Mouse (Mus musculus) lung, embryonic 15.5 days (tissue): ENCODE measurements around the gene Slc2a4. TPM values are rescaled to one million over a fixed set of nuclear protein-coding genes. Genes with fewer than 3 reads are reported as not detected.
"Not testable (repeated sequence)": the region's sequence is repeated elsewhere in the genome, so short reads cannot be mapped to it uniquely, and the experiment has no call there.

Experiments
- ATAC-seq: fragments of 200-750 bp; cut with Nextera tagmentation; 2 replicates; pipeline ENCODE4 v1.8.0; 2017; ENCODE audit warnings: moderate number of reproducible peaks, borderline replicate concordance; ENCODE audit not compliant: low FRiP score, low TSS enrichment; ENCODE audit errors: extremely low read depth
- H3K27ac ChIP-seq: fragments of 300-500 bp; sonication (generic); 2 replicates; pipeline ENCODE4 v1.5.1; 2015; ENCODE audit warnings: moderate library complexity, mild to moderate bottlenecking, inconsistent platforms
- H3K27me3 ChIP-seq: fragments of 300-500 bp; sonication (generic); 2 replicates; pipeline ENCODE4 v1.6.1; 2015; ENCODE audit warnings: inconsistent platforms
- H3K36me3 ChIP-seq: fragments of 300-500 bp; sonication (generic); 2 replicates; pipeline ENCODE4 v1.6.1; 2015; ENCODE audit warnings: inconsistent platforms
- H3K4me1 ChIP-seq: fragments of 300-500 bp; sonication (generic); 2 replicates; pipeline ENCODE4 v1.6.1; 2015; ENCODE audit warnings: inconsistent platforms
- H3K4me2 ChIP-seq: fragments of 300-500 bp; sonication (generic); 2 replicates; pipeline ENCODE4 v1.6.1; 2015; ENCODE audit warnings: inconsistent platforms, mild to moderate bottlenecking, moderate library complexity
- H3K4me3 ChIP-seq: fragments of 300-500 bp; sonication (generic); 2 replicates; pipeline ENCODE4 v1.5.1; 2015; ENCODE audit warnings: mild to moderate bottlenecking, inconsistent platforms
- H3K9ac ChIP-seq: fragments of 300-500 bp; sonication (generic); 2 replicates; pipeline ENCODE4 v1.6.1; 2015; ENCODE audit warnings: inconsistent platforms
- H3K9me3 ChIP-seq: fragments of 300-500 bp; sonication (generic); 2 replicates; pipeline ENCODE4 v1.6.1; 2016; ENCODE audit warnings: inconsistent platforms
- WGBS: fragments of 180-500 bp; shearing (Covaris S2); methylation state at CpG from one replicate; pipeline ENCODE4 v1.1.7; 2015; 5-methylcytosine and 5-hydroxymethylcytosine counted together
- polyA plus RNA-seq: library from polyadenylated mRNA; unstranded; fragments of >200 nt; fragmentation: Nextera tagmentation; extraction: Ambion mirVana; gene quantifications from 2 replicates; pipeline ENCODE4 v1.2.1, GENCODE M21; 2015

Gene Slc2a4
- polyA plus RNA-seq, 1 experiment from 2014 or later: 18.0 TPM

DNA sequence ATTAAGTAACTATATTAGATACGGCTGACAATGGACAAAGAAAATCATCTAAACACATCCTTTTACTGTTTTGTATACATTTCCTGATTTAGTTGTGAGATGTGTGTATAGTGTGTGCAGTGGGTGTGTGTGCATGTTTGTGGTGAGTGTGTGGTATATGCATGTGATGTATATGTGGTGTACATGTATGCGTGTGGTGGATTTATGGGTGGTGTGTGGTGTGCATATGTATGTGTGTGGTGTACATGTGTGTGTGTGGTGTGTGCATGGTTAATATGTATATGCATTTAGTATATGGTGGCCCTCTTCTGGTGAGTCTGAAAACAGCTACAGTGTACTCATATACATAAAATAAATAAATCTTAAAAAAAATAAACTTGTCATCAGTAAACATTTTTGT is 20.5 kb downstream of the Slc2a4 start:
- no peak overlapping the region for H3K9ac ChIP-seq
- no peak overlapping the region for H3K4me3 ChIP-seq
- H3K9me3 ChIP-seq: no peaks in the 10 kb centered on the region
- no peaks in the 10 kb centered on the region for H3K27me3 ChIP-seq
- no peak for ATAC-seq
- peaks cover 5% of the 10 kb centered on the region; the same call in 1 of the 2 replicates for H3K4me1 ChIP-seq
- H3K4me2 ChIP-seq: no peak overlapping the region
- 92% methylated on average over 2 of the region's 2 CpGs for WGBS
- H3K36me3 ChIP-seq: no peaks in the 10 kb centered on the region
- H3K27ac ChIP-seq: no peak overlapping the region

- Histone ChIP-seq H3K9me3 (no peaks in the 10 kb centered on the region), H3K9ac (0 out of 2 replicates have a peak overlapping the region, but pooled peaks have one; percentile 57), H3K4me2 (peak overlapping the region; percentile 53; the same call in 1 of the 2 replicates), H3K27ac (peak overlapping the region; percentile 98; the same call in 1 of the 2 replicates), H3K4me3 (no peak overlapping the region), H3K36me3 (peaks cover 14% of the 10 kb centered on the region), H3K4me1 (peaks cover 21% of the 10 kb centered on the region), H3K27me3 (no peaks in the 10 kb centered on the region)
- WGBS: 61% methylated on average over 3 of the region's 3 CpGs
- no peak for ATAC-seq
Observed at GRCm38 (mm10) chr11:69922796-69923195, 25.2 kb downstream of the Slc2a4 start.

DNA sequence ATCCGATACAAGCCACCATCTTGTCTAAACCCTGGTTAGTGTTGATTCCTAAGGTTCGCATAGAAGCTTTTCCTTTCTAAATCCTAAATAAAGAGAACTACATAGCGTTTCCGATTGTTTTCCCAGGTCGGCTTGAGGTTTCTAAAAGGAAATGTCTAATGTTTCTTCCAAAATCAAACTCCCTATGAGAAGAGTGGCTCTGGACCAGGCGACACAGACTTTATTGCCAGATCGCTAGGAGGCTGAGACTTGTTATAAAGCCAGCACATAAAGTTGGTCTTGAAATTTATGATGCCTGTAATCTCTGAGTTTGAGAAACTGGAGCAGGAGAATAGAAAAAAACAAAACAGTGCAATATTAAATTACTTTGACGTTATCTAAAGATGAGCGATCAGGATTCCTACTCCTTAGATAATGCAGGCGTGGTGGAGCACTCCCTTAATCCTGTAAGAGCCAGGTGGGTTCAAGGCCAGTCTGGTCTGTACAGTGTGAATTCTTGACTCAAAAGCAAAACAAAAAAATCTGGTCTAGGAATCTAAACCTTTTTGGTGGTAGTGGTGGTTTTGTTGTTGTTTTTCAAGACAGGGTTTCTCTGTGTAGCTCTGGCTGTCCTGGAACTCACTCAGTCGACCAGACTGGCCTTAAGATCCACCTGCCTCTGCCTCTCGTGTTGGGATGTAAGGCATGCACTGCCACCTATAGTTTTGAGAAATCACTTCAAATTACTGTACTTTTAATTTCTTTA is 25.8 kb downstream of the Slc2a4 start:
- 2% methylated on average over 12 of the region's 12 CpGs for WGBS
- Histone ChIP-seq H3K27me3 (no peaks in the 10 kb centered on the region), H3K4me2 (peak overlapping the region; percentile 53), H3K4me3 (peak overlapping the region; percentile 93), H3K9me3 (no peaks in the 10 kb centered on the region), H3K4me1 (peaks cover 21% of the 10 kb centered on the region), H3K9ac (peak overlapping the region; percentile 57), H3K36me3 (peaks cover 20% of the 10 kb centered on the region), H3K27ac (peak overlapping the region; percentile 98)
- no peak for ATAC-seq

DNA sequence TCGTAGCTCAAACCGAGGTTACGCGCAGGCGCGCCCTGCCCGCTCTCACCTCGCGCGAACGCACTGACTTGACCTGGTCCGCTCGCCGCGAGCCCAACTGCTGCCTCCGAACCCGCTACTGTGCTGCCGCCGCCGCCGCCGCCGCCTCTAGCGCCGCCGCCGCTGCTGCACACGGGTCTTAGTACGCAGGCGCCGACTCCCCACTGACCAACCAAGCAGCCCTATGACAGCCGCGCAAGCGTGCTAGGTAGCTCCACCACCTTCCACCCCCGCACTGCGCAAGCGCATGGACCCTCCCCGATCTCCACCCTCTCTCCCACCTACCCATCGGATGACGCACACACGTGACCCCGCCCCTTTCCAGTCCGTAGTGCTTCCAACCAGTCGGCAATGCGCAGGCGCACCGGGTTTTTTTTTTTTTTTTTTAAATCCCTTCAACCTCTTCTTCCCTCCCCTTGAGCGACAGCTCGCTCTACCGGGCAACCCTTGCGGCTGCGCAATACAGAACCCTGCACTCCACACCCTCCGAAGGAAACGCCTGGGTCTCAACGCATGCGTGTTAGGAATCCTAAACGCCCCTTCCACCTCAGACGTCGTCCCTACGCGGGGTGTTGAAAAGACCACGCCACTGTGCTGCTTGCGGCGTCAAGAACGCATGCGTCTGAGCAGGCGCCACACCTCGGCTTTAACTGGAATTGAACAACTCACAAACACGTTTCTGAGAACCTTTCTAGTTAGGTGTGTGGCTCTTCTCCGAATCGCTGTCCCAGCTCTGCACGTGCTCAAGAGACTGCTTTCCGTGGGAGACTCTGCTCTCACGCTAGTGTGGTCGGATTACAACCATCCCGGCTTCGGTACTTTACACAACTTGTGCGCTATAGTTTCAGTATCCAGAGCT is 26.6 kb downstream of the Slc2a4 start, which contains the start of gene Eif5a:
Eif5a (minus strand) TSS at position 845 of the 898 bp plus-strand sequence.
- Histone ChIP-seq H3K27me3 (no peaks in the 10 kb centered on the region), H3K4me2 (peak within 1 kb of the TSS; percentile 79), H3K27ac (peak within 1 kb of the TSS; percentile 98), H3K9ac (peak within 1 kb of the TSS; percentile 96), H3K4me1 (peaks cover 22% of the 10 kb centered on the region), H3K4me3 (peak within 1 kb of the TSS; percentile 93), H3K36me3 (peaks cover 28% of the 10 kb centered on the region), H3K9me3 (no peaks in the 10 kb centered on the region)
- WGBS: under 1% methylated on average over 78 of the region's 78 CpGs
- peak; percentile 96 for ATAC-seq

GRCm38 (mm10) chr11:69920266-69921031 is 27.5 kb downstream of the Slc2a4 start:
- H3K9ac ChIP-seq: peak overlapping the region; percentile 96
- H3K4me1 ChIP-seq: peaks cover 31% of the 10 kb centered on the region
- peaks cover 37% of the 10 kb centered on the region for H3K36me3 ChIP-seq
- peak overlapping the region; percentile 96 for H3K27ac ChIP-seq
- H3K9me3 ChIP-seq: no peaks in the 10 kb centered on the region
- under 1% methylated on average over 47 of the region's 65 CpGs for WGBS
- H3K4me2 ChIP-seq: peak overlapping the region; percentile 79
- H3K4me3 ChIP-seq: peak overlapping the region; percentile 93
- no peaks in the 10 kb centered on the region for H3K27me3 ChIP-seq
- peak; percentile 7 for ATAC-seq

DNA sequence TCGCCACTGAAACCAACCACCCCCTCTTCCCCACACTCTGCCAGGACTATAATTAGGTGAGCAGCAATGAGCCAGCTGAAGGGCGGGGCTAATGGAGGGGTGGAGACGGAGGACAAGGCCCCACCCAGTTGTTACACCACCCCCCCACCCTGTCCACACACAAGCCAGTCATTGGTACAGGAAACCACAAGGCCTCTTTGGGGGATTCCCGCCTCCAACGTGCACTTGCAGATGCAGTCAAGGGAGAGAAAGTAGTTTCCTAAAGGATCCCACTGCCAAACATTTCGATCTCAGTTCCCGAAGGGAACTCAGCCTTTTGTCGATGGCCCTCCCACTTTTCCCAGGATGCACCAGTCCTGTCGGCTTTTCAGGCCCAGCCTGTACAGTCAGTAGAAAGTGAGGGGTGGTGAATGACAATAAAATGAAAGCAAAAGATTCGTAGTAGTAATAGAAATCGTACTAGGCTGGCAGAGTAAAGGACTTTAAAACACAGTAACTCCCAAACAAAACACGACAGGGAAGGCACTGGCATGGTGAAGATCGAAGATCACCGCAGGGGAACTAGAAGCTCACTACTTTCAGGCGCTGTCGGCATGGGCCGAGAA is 28.2 kb downstream of the Slc2a4 start:
- ATAC-seq: no peak; the same call in 1 of the 2 replicates

DNA sequence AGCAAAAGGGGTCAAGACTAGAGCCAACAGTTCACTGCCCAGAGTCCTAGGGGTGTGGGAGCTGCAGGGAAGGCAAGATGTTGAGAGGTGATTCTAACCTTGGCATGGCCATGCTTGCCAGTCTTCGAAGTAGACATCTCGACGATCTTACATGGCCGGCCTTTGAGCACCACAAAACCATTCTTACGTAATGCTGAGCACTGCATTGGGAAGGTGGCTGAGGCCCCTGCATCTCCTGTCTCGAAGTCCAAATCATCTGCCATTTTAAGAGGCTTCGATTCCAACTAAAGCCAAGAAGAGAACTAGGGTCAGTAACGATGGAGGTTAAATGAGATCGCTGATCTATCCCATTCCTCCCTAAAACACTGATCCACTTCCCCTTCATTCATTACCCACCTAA is 28.9 kb downstream of the Slc2a4 start:
- Histone ChIP-seq H3K9ac (peak overlapping the region; percentile 96; the same call in 1 of the 2 replicates), H3K9me3 (no peaks in the 10 kb centered on the region), H3K27me3 (no peaks in the 10 kb centered on the region), H3K4me3 (peak overlapping the region; percentile 93), H3K4me2 (peak overlapping the region; percentile 79), H3K27ac (peak overlapping the region; percentile 96), H3K4me1 (peaks cover 42% of the 10 kb centered on the region), H3K36me3 (peaks cover 45% of the 10 kb centered on the region)
- ATAC-seq: no peak
- 74% methylated on average over 9 of the region's 9 CpGs for WGBS

More for the DNA sequence above, 28.2 kb downstream of the Slc2a4 start:
- Histone ChIP-seq H3K4me1 (peaks cover 38% of the 10 kb centered on the region), H3K36me3 (peaks cover 44% of the 10 kb centered on the region), H3K27ac (peak overlapping the region; percentile 96), H3K9me3 (no peaks in the 10 kb centered on the region), H3K4me3 (peak overlapping the region; percentile 93), H3K9ac (peak overlapping the region; percentile 96), H3K4me2 (peak overlapping the region; percentile 79), H3K27me3 (no peaks in the 10 kb centered on the region)
- 0% methylated on average over 17 of the region's 17 CpGs for WGBS

GRCm38 (mm10) chr11:69918118-69918517 is 29.9 kb downstream of the Slc2a4 start:
- H3K9ac ChIP-seq: no peak overlapping the region
- no peaks in the 10 kb centered on the region for H3K9me3 ChIP-seq
- WGBS: 78% methylated on average over 5 of the region's 5 CpGs
- no peak overlapping the region for H3K27ac ChIP-seq
- peaks cover 50% of the 10 kb centered on the region for H3K36me3 ChIP-seq
- no peak overlapping the region for H3K4me2 ChIP-seq
- peaks cover 48% of the 10 kb centered on the region for H3K4me1 ChIP-seq
- H3K27me3 ChIP-seq: no peaks in the 10 kb centered on the region
- H3K4me3 ChIP-seq: no peak overlapping the region
- no peak for ATAC-seq

DNA sequence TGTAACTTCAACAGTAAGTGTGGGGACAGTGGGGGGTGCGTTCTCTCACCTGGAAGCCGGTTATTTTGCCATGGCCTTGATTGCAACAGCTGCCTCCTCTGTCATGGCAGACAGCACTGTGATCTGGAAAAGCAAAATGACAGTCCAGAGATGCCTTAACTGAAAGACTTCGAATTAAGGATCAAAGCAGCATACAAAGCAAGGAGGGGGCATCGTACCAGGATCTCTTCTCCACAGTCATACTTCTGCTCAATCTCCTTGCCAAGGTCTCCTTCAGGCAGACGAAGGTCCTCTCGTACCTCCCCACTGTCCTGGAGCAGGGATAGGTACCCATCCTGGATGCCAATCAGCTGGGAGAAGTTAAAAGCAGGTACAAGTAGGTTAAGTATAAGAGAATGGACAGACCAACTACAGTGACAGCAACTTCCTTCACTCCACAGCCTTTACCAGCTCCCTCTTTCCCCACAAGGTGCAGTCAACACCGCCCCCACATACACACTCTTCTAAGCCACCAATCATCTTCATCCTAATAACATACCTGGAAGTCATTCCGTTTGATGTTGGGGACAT is 30.5 kb downstream of the Slc2a4 start:
- Histone ChIP-seq H3K27me3 (no peaks in the 10 kb centered on the region), H3K9ac (no peak overlapping the region), H3K9me3 (no peaks in the 10 kb centered on the region), H3K4me3 (no peak overlapping the region), H3K27ac (no peak overlapping the region), H3K4me2 (no peak overlapping the region), H3K36me3 (peaks cover 57% of the 10 kb centered on the region), H3K4me1 (peaks cover 48% of the 10 kb centered on the region)
- WGBS: 86% methylated on average over 8 of the region's 8 CpGs
- no peak for ATAC-seq

- ATAC-seq, H3K9ac ChIP-seq, H3K4me2 ChIP-seq, H3K4me3 ChIP-seq, H3K27me3 ChIP-seq, H3K27ac ChIP-seq, H3K9me3 ChIP-seq: not testable (repeated sequence)
- WGBS: 56% methylated on average over 7 of the region's 7 CpGs
- Histone ChIP-seq H3K36me3 (peaks cover 63% of the 10 kb centered on the region), H3K4me1 (peaks cover 45% of the 10 kb centered on the region)
Observed at GRCm38 (mm10) chr11:69916652-69917378, 31.2 kb downstream of the Slc2a4 start.
